Mouse (Mus musculus): Measurements from ENCODE around the gene March8. TPM values are rescaled to one million over a fixed set of nuclear protein-coding genes. Genes with fewer than 3 reads are reported as not detected.

Gene March8
- polyA plus RNA-seq, 1 experiment from 2014 or later = 69.4 TPM

Other genes with a start within 250 kb of the March8 start
- gene Tmcc1, start 144.5 kb upstream of the March8 start, polyA plus RNA-seq (2014; fragmentation: Nextera tagmentation; extraction: Ambion mirVana) = 17.8 and 22.4 TPM in 2 replicates
- 61.9 and 63.8 TPM in 2 replicates for gene Washc2, start 130.0 kb upstream of the March8 start, polyA plus RNA-seq (2014; fragmentation: Nextera tagmentation; extraction: Ambion mirVana)
- 6.7 and 7.4 TPM in 2 replicates for gene Zfand4, start 73.8 kb upstream of the March8 start, polyA plus RNA-seq (2014; fragmentation: Nextera tagmentation; extraction: Ambion mirVana)
- gene Alox5, start 123.2 kb downstream of the March8 start, polyA plus RNA-seq (2014; fragmentation: Nextera tagmentation; extraction: Ambion mirVana) = 0.31 and 0.80 TPM in 2 replicates
- gene Olfr211, start 151.1 kb downstream of the March8 start, polyA plus RNA-seq (2014; fragmentation: Nextera tagmentation; extraction: Ambion mirVana) = not detected in 2 replicates
- not detected in 2 replicates for gene Olfr212, start 168.5 kb downstream of the March8 start, polyA plus RNA-seq (2014; fragmentation: Nextera tagmentation; extraction: Ambion mirVana)
- not detected in 2 replicates for gene Olfr213, start 200.4 kb downstream of the March8 start, polyA plus RNA-seq (2014; fragmentation: Nextera tagmentation; extraction: Ambion mirVana)
- 0.29 and 0.46 TPM in 2 replicates for gene Gm5580, start 213.1 kb downstream of the March8 start, polyA plus RNA-seq (2014; fragmentation: Nextera tagmentation; extraction: Ambion mirVana)
- gene Olfr214, start 216.2 kb downstream of the March8 start, polyA plus RNA-seq (2014; fragmentation: Nextera tagmentation; extraction: Ambion mirVana) = not detected in 2 replicates
- gene Olfr215, start 246.2 kb downstream of the March8 start, polyA plus RNA-seq (2014; fragmentation: Nextera tagmentation; extraction: Ambion mirVana) = not detected in 2 replicates